Mouse (Mus musculus) left cerebral cortex, adult 8-10 months (tissue): ENCODE data around the gene Ccdc89. TPM values are rescaled to one million over a fixed set of nuclear protein-coding genes. Genes with fewer than 3 reads are reported as not detected.
A peak's percentile ranks its signal among the peaks of the same experiment; 100 is the strongest.

Source experiments
- DNase-seq, 2 experiments: peaks; one replicate each; pipeline ENCODE4 v3.0.0; 2022; ENCODE audit warnings: low spot score in 2 of 2
- total RNA-seq, 4 experiments: library from RNA; stranded (reverse); gene quantifications; 2 replicates each; pipeline ENCODE4 v1.2.4; 2022

Ccdc89 gene
- total RNA-seq, result 1 to 10 TPM in 2 of 4 experiments, under 1 TPM in 2; 0.82 to 1.1 (median 0.98) TPM

GRCm38 (mm10) chr7:90426020-90427001 lies at the start of gene Ccdc89:
Ccdc89 (plus strand) TSS chr7:90426577.
- peak; percentile 37 to 85 for DNase-seq

- no peak for DNase-seq
These were observed 42.0 kb upstream of the Ccdc89 start for GRCm38 (mm10) chr7:90384411-90384810.

GRCm38 (mm10) chr7:90386885-90387459 lies 39.4 kb upstream of the Ccdc89 start:
- DNase-seq, result peak; percentile 36 to 57

- DNase-seq, result no peak
These were observed 36.6 kb upstream of the Ccdc89 start for GRCm38 (mm10) chr7:90389765-90390164.

GRCm38 (mm10) chr7:90395073-90395472 lies 31.3 kb upstream of the Ccdc89 start:
- DNase-seq, result no peak

- no peak for DNase-seq
These were observed 30.4 kb upstream of the Ccdc89 start for GRCm38 (mm10) chr7:90395928-90396327.

GRCm38 (mm10) chr7:90409934-90410333 lies 16.4 kb upstream of the Ccdc89 start:
- DNase-seq, result peak in 1 of 2 experiments; percentile 32

- peak in 1 of 2 experiments; percentile 13 for DNase-seq
These were observed 629 bp downstream of the Ccdc89 start for GRCm38 (mm10) chr7:90427006-90427405.

DNA sequence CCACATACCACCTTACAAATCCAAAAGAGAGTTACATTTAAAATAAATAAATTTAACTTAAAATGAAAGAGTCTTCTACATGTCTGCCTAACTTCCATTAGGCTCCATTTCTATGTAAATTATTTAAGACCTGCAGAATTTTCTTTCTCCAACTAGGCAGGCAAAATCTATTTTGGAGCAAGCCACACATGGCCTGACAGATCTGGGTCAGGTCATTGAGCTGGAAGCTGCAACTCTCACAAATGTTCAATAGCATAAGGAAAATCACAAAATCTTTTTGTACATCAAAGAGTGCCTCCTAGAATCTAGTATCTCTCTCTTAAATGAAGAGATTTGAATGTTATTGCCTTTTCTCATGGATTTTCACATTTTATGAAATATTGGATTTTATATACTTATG lies 5.8 kb downstream of the Ccdc89 start:
- DNase-seq, result no peak

DNA sequence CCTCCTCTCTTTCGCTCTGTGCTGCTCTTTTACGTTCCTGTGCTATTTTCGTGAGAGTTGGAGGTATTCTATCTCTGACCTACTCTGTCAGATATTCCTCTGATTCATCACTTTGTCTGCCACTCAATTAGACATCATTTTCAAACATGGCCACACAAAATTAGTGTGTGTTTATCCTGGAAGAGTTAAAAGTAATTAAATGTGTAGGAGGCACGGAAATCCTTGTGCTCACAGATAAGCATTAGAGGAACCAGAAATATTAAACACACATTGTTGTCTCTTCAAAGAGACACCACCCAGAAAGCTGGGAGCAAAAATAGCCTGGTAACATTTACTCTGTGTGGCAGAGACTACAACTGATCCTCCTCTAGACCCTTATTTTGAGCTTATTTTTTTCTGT lies 13.7 kb downstream of the Ccdc89 start:
- no peak for DNase-seq

GRCm38 (mm10) chr7:90442070-90442469 lies 15.7 kb downstream of the Ccdc89 start:
- DNase-seq, result no peak

GRCm38 (mm10) chr7:90442518-90443080 lies 16.2 kb downstream of the Ccdc89 start, which contains the start of gene Crebzf:
Crebzf (plus strand) TSS chr7:90442729.
- DNase-seq, result peak; percentile 79 to 97

GRCm38 (mm10) chr7:90443101-90444091 lies 17.0 kb downstream of the Ccdc89 start:
- peak; percentile 42 to 56 for DNase-seq

GRCm38 (mm10) chr7:90444206-90444605 lies 17.8 kb downstream of the Ccdc89 start:
- no peak for DNase-seq

DNA sequence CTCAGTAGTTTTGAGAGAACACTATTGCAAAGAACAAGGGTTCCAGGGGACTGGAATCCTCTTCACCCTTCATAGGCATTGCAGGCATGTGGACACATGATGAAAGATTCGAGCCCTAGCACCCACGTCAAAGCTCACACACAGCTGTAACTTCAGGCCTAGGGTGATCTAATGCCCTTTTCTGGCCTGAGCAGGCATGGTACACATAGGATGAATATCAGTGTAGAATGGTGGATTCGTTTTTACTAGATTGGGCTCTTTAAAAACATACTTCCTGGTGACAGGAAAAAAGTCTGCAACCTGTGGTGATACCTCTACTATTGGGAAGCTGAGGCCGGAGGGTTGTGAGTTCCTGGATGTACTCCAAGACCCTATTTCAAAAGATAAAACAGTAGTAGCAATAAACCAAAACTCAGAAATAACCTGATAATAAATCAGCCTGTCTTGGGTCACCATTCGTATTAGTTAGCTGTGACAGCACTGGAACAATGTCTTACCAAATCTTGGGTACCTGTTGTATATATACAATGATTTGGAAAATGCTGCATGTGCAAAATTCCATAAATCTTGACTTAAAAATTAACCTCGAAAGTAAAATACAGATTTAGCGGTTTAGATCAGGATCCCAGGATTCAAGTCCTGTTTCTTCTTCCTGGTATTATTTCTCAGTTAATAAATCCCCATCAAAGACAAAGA lies 29.9 kb downstream of the Ccdc89 start:
- DNase-seq, result no peak

DNA sequence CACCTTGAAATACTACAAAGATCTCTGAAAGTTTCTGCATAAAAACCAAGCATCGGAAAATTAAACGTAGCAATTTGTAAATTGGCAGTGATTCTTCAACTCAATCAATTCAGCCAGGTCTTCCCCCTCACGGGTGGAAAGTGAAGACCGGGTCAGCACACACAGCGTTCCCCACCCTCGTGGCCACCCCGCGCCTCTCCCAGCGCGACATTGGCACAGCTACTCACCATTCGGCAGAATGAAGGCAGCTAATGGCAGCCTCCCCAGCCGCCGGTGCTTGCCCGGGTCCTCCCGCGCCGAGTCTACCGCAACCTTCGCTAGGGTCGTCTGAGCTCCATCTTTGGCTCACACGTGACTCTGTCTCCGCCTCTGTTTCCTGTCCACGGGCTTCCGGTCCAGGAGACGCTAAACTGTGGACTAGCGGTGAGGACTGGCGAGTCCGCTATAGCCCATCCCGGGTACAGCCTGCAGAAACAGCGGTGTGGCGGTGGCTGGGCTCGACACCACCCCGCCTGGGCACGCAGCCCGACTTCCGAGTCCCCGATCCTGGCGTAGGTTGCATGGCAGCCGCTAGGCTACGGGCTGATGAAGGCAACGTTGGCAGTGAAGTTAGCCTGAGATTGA lies 30.6 kb downstream of the Ccdc89 start, which contains the start of gene Tmem126a:
Gene Tmem126a (minus strand): TSS at position 385 of the 624 bp plus-strand sequence.
- DNase-seq, result peak; percentile 67 to 79

DNA sequence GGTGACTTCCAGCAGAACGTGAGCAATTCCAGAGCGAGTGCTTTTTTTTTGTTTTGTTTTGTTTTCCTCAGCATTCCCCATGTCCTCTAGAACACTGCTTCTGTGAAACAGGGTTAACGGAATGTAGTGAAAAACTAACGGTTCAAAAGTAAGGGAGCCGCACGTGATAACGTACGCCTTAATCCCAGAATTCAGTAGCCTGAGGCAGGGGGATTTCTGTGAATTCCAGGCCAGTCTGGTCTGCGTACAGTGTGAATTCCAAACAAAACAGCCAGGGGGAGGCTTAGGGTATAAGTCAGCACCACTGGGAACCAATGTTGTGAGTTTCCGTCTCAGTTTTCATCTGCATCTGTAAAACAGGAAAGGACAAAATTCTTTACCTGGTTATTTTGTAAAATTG lies 31.1 kb downstream of the Ccdc89 start:
- no peak for DNase-seq

- no peak for DNase-seq
These were observed 34.0 kb downstream of the Ccdc89 start for GRCm38 (mm10) chr7:90460330-90460729.

- DNase-seq, result no peak
These were observed 34.6 kb downstream of the Ccdc89 start for GRCm38 (mm10) chr7:90460930-90461329.

GRCm38 (mm10) chr7:90461441-90461840 lies 35.1 kb downstream of the Ccdc89 start:
- no peak for DNase-seq
